Mouse (Mus musculus): ENCODE data around the gene Cdk14. TPM values are rescaled to one million over a fixed set of nuclear protein-coding genes. Genes with fewer than 3 reads are reported as not detected.

Cdk14 gene
- polyA plus RNA-seq, 1 experiment from 2014 or later = 25.5 TPM

DNA sequence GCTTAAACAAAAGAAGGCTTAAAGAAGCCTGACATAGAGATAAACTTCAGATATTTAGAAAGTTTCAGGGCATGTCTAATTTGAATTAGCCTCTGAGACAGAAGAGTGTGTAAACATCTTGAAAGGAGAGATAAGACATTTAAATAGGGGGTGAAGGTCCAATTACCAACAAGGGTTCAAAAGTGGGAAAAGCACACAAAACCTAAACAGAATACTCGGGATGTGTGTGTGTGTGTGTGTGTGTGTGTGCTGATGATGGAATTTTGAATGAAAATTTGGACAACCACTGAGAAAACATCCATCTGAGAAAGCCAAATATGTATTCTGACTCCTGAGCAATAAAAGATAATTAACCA is 208.4 kb downstream of the Cdk14 start:
- WGBS = 55% methylated on average over 1 of the region's 1 CpGs
- Histone ChIP-seq H3K4me1 (ENCODE audit: control insufficient read depth, insufficient read depth, low read length) (no peaks in the 10 kb centered on the region), H3K36me3 (ENCODE audit: control insufficient read depth, insufficient read depth, low read length) (no peaks in the 10 kb centered on the region), H3K4me3 (ENCODE audit: low read depth, low read length) (no peak overlapping the region), H3K9me3 (ENCODE audit: control insufficient read depth, low read length) (no peaks in the 10 kb centered on the region), H3K27me3 (ENCODE audit: control insufficient read depth, insufficient read depth, low read length) (peaks cover 10% of the 10 kb centered on the region), H3K9ac (ENCODE audit: low read length) (no peak overlapping the region), H3K27ac (ENCODE audit: low read depth, low read length) (no peak overlapping the region), H3K4me2 (no peak overlapping the region)
- DNase-seq (ENCODE audit: low spot score, missing footprints) (no peak), ATAC-seq (ENCODE audit: low FRiP score) (no peak)

DNA sequence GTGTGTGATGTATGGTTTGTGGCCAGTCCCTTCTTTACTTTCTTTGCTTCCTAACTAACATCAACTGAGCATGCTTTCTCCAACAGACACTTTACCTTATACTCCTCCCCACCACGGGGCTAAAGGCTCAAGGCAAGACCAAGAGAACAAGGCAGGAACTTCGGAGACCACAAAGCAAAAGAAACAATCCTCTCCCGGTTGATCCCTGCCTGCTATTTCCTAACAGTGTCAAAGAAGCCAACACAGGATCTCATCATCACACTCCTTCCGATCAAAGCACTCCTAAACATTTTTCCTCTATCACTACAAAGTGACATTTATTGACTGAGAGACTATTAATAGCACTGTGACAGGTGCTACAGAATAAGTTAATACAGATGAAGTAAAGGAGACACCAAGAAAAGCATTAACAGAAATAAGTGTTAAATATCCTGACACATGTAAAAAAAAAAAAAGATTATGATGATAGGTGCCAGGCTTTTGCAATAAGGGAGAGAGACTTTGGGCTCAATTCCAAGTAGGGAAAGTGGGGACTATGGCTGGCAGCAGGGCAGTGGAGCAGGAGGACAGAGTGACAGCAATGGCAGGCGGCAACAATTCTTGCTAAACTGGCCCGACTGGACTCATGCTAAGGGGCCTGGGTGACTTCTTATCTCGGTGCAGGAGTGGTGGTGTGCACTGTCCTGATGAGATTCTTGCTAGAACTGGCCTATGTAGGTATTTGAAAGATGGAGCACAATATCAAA is 208.9 kb downstream of the Cdk14 start:
- Histone ChIP-seq H3K27ac (ENCODE audit: low read depth, low read length) (no peak overlapping the region), H3K9ac (ENCODE audit: low read length) (no peak overlapping the region), H3K36me3 (ENCODE audit: control insufficient read depth, insufficient read depth, low read length) (no peaks in the 10 kb centered on the region), H3K4me2 (no peak overlapping the region), H3K27me3 (ENCODE audit: control insufficient read depth, insufficient read depth, low read length) (peaks cover 10% of the 10 kb centered on the region), H3K4me1 (ENCODE audit: control insufficient read depth, insufficient read depth, low read length) (no peaks in the 10 kb centered on the region), H3K4me3 (ENCODE audit: low read depth, low read length) (no peak overlapping the region), H3K9me3 (ENCODE audit: control insufficient read depth, low read length) (no peaks in the 10 kb centered on the region)
- no peak for ATAC-seq (ENCODE audit: low FRiP score)
- WGBS = 65% methylated on average over 7 of the region's 7 CpGs
- DNase-seq (ENCODE audit: low spot score, missing footprints) = no peak

DNA sequence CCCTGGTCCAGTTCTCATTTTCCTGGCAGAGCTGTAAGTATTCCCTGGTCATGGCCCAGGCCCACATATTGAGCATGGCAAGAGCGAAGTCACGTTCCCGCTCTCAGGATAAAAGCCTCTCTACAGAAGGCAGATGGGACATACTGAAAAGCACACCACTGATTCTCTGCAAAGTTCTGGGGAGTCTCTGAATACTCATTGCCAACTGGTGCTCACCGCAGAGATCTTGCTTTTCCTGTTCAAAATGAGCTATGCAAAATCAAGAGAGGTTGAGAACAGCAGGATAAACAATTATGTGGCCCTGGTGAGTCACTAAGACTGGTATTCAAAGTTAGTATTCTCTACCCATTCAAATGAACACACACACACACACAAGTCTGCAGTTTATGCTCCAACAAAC is 212.1 kb downstream of the Cdk14 start:
- 90% methylated on average over 4 of the region's 4 CpGs for WGBS
- DNase-seq (ENCODE audit: low spot score, missing footprints) (no peak), ATAC-seq (ENCODE audit: low FRiP score) (no peak)
- Histone ChIP-seq H3K27me3 (ENCODE audit: control insufficient read depth, insufficient read depth, low read length) (no peaks in the 10 kb centered on the region; the same call in 1 of the 2 replicates), H3K27ac (ENCODE audit: low read depth, low read length) (no peak overlapping the region), H3K9ac (ENCODE audit: low read length) (no peak overlapping the region), H3K36me3 (ENCODE audit: control insufficient read depth, insufficient read depth, low read length) (no peaks in the 10 kb centered on the region), H3K4me1 (ENCODE audit: control insufficient read depth, insufficient read depth, low read length) (no peaks in the 10 kb centered on the region), H3K4me3 (ENCODE audit: low read depth, low read length) (no peak overlapping the region), H3K4me2 (no peak overlapping the region), H3K9me3 (ENCODE audit: control insufficient read depth, low read length) (no peaks in the 10 kb centered on the region)

DNA sequence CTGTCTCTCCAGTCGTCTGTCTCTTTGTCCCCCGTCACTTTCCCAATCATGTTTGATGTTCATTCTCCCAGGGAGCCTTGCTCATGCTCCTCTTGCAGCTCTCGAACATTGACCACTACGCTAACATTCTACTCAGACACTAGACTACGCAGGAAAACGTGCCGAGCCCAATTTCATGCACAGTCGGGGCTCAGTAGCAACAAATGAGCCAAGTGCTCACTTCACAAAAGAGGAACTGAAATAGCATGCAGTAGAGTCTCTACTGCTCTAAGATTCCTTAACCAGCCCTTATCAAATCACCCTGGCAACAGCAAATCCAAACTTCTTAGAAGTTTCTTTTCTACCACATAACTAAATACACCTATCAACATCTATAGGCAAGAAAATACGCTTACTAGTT is 214.1 kb downstream of the Cdk14 start:
- whole genome bisulfite sequencing = 72% methylated on average over 9 of the region's 9 CpGs
- Histone ChIP-seq H3K4me1 (ENCODE audit: control insufficient read depth, insufficient read depth, low read length) (no peaks in the 10 kb centered on the region), H3K9ac (ENCODE audit: low read length) (no peak overlapping the region), H3K9me3 (ENCODE audit: control insufficient read depth, low read length) (no peaks in the 10 kb centered on the region), H3K27ac (ENCODE audit: low read depth, low read length) (no peak overlapping the region), H3K36me3 (ENCODE audit: control insufficient read depth, insufficient read depth, low read length) (no peaks in the 10 kb centered on the region), H3K4me2 (no peak overlapping the region), H3K27me3 (ENCODE audit: control insufficient read depth, insufficient read depth, low read length) (no peaks in the 10 kb centered on the region; the same call in 1 of the 2 replicates), H3K4me3 (ENCODE audit: low read depth, low read length) (no peak overlapping the region)
- ATAC-seq (ENCODE audit: low FRiP score) (no peak), DNase-seq (ENCODE audit: low spot score, missing footprints) (no peak)

DNA sequence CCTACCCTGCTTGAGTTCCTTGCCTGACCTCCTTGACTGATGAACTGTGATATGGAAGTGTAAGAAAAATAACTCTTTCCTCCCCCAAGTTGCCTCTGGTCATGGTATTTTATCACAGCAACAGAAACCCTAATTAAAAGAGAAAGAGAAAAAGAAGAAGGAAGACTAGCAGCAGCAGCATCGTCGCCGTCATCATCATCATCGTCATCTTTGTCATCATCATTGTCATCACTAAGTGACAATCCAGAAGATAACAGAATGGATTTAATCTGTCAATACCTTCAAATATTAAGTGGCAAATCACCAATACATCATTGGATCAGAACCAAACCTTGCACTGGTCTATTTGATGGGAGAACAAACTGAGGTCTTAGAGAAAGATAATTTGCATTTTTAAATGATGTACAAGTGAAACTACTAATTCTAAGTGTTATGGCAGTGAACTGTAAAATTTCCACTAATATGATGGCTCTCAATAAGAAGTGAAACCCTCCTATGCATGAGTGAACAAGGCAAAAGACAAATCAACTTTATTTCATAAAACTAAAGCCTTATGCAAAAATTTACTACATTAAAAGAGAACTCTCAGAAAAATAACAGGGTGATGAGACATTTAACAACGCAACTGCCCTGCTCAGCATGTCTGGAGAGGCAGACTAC is 225.4 kb downstream of the Cdk14 start:
- Histone ChIP-seq H3K27ac (ENCODE audit: low read depth, low read length) (no peak overlapping the region), H3K9ac (ENCODE audit: low read length) (no peak overlapping the region), H3K4me1 (ENCODE audit: control insufficient read depth, insufficient read depth, low read length) (no peaks in the 10 kb centered on the region), H3K27me3 (ENCODE audit: control insufficient read depth, insufficient read depth, low read length) (no peaks in the 10 kb centered on the region), H3K9me3 (ENCODE audit: control insufficient read depth, low read length) (no peaks in the 10 kb centered on the region), H3K36me3 (ENCODE audit: control insufficient read depth, insufficient read depth, low read length) (no peaks in the 10 kb centered on the region), H3K4me3 (ENCODE audit: low read depth, low read length) (no peak overlapping the region), H3K4me2 (no peak overlapping the region)
- DNase-seq (ENCODE audit: low spot score, missing footprints) (no peak), ATAC-seq (ENCODE audit: low FRiP score) (no peak)
- 96% methylated on average over 5 of the region's 5 CpGs for WGBS

DNA sequence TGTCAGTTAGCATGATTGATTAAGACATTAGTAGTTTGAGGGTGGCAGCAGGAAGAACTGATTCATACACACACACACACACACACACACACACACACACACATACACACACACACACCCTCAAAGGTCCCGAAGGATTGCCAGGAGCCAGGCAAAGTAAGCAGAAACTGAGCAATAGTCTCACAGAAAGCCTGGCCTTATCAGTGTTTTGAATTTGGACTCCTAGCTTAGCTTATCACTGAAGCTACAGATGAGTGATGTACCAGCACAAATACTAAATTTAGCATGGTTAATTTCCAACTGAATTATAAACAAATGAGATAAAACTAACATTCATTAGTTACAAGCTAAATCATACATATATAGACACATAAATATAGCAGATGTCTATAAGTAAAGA is 230.5 kb downstream of the Cdk14 start:
- no peak for DNase-seq (ENCODE audit: low spot score, missing footprints)
- 88% methylated on average over 1 of the region's 1 CpGs for WGBS

DNA sequence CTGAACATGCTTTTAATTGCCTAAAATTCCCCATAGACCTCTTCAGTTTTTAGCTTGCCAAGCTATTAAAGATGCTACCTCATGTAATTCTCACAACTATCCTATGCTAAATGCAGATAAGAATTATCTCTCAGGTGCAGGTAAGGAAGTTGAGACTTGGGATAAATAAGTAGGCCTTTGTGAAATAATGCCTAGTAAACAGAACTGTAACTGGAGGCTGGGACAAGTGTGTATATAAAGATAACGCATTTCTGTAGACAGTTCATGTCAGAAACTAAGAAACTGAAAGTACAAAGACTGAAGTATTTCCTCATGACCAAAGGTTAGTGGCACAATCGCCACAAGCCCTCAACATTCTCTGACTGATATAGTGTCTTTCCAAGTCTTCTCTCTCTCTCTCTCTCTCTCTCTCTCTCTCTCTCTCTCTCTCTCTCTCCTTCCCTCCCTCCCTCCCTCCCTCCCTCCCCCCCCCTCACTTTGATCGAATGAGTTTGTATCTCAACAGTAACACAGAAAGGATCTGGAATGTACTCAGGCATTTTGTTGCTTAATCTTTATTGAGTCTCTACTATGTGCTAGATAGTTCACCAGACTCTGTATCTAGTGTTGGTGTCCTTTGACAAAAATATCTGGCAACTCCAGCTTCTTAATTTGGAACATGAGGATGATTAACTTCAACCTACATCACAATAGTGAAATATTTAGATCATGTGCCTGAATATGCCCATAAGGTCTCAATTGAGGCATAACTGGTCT is 233.9 kb downstream of the Cdk14 start:
- ATAC-seq (ENCODE audit: low FRiP score) (no peak), DNase-seq (ENCODE audit: low spot score, missing footprints) (no peak)
- H3K4me3 ChIP-seq (ENCODE audit: low read depth, low read length) = no peak overlapping the region
- H3K27ac ChIP-seq (ENCODE audit: low read depth, low read length) = no peak overlapping the region
- whole genome bisulfite sequencing = 84% methylated on average over 3 of the region's 3 CpGs
- no peak overlapping the region for H3K9ac ChIP-seq (ENCODE audit: low read length)
- no peaks in the 10 kb centered on the region for H3K9me3 ChIP-seq (ENCODE audit: control insufficient read depth, low read length)
- no peaks in the 10 kb centered on the region for H3K36me3 ChIP-seq (ENCODE audit: control insufficient read depth, insufficient read depth, low read length)
- no peak overlapping the region for H3K4me2 ChIP-seq
- no peaks in the 10 kb centered on the region for H3K4me1 ChIP-seq (ENCODE audit: control insufficient read depth, insufficient read depth, low read length)
- H3K27me3 ChIP-seq (ENCODE audit: control insufficient read depth, insufficient read depth, low read length) = no peaks in the 10 kb centered on the region

More for the DNA sequence above, 230.5 kb downstream of the Cdk14 start:
- Histone ChIP-seq H3K9me3 (ENCODE audit: control insufficient read depth, low read length) (no peaks in the 10 kb centered on the region), H3K36me3 (ENCODE audit: control insufficient read depth, insufficient read depth, low read length) (no peaks in the 10 kb centered on the region), H3K9ac (ENCODE audit: low read length) (no peak overlapping the region), H3K4me3 (ENCODE audit: low read depth, low read length) (no peak overlapping the region), H3K27ac (ENCODE audit: low read depth, low read length) (no peak overlapping the region), H3K4me2 (no peak overlapping the region), H3K4me1 (ENCODE audit: control insufficient read depth, insufficient read depth, low read length) (no peaks in the 10 kb centered on the region), H3K27me3 (ENCODE audit: control insufficient read depth, insufficient read depth, low read length) (no peaks in the 10 kb centered on the region)
- no peak for ATAC-seq (ENCODE audit: low FRiP score)

DNA sequence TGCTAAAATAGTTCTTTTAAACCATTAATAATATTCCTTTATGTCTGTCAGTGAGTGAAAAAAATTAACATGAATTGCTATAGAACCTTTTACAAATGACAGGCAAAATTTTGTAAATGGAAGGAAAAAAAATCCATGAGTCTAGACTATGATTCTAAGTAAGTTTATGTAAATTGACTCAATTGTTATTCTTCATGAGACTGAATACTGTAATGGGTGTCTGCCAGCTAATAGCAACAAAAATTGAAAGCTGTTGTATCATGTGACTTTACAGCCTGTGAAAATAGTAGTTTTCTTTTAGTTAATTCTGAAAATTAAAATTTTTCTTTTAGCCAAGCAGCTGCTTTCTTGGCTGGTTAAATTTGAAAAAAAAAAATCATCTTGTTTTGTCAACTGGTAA is 234.6 kb downstream of the Cdk14 start:
- H3K36me3 ChIP-seq (ENCODE audit: control insufficient read depth, insufficient read depth, low read length) = no peaks in the 10 kb centered on the region
- no peak overlapping the region for H3K4me3 ChIP-seq (ENCODE audit: low read depth, low read length)
- H3K4me1 ChIP-seq (ENCODE audit: control insufficient read depth, insufficient read depth, low read length) = no peaks in the 10 kb centered on the region
- no peaks in the 10 kb centered on the region for H3K27me3 ChIP-seq (ENCODE audit: control insufficient read depth, insufficient read depth, low read length)
- DNase-seq (ENCODE audit: low spot score, missing footprints) (no peak), ATAC-seq (ENCODE audit: low FRiP score) (no peak)
- no peak overlapping the region for H3K27ac ChIP-seq (ENCODE audit: low read depth, low read length)
- no peak overlapping the region for H3K9ac ChIP-seq (ENCODE audit: low read length)
- H3K4me2 ChIP-seq = no peak overlapping the region
- no peaks in the 10 kb centered on the region for H3K9me3 ChIP-seq (ENCODE audit: control insufficient read depth, low read length)

DNA sequence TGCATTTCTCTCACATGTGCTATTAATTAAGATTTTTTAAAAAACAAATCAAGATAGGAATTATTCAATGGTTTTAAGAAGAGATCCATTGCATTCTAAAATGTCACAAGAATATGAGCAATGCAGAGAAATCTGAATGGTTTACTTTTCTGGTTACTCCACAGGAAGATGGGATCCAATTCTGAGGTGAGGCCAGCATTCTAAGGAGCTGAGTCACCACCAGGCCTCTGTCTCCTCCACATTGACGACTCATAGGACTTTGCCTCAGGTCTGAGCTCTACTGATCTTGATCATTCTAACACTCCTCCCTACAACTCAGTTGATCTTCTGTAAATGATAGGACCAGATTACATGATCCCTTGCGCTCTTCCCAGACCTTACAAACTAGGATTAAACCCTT is 239.4 kb downstream of the Cdk14 start:
- Histone ChIP-seq H3K9ac (ENCODE audit: low read length) (no peak overlapping the region), H3K9me3 (ENCODE audit: control insufficient read depth, low read length) (no peaks in the 10 kb centered on the region), H3K27ac (ENCODE audit: low read depth, low read length) (no peak overlapping the region), H3K4me2 (no peak overlapping the region), H3K4me1 (ENCODE audit: control insufficient read depth, insufficient read depth, low read length) (no peaks in the 10 kb centered on the region), H3K4me3 (ENCODE audit: low read depth, low read length) (no peak overlapping the region), H3K36me3 (ENCODE audit: control insufficient read depth, insufficient read depth, low read length) (no peaks in the 10 kb centered on the region), H3K27me3 (ENCODE audit: control insufficient read depth, insufficient read depth, low read length) (no peaks in the 10 kb centered on the region)
- 86% methylated on average over 2 of the region's 2 CpGs for WGBS
- no peak for ATAC-seq (ENCODE audit: low FRiP score)
- DNase-seq (ENCODE audit: low spot score, missing footprints) = no peak
